Mouse (Mus musculus) neutrophil, adult 5-6 weeks (primary cell): ENCODE results near the gene Ecd. TPM values are rescaled to one million over a fixed set of nuclear protein-coding genes. Genes with fewer than 3 reads are reported as not detected.

Experiments used
- ATAC-seq: fragments of 151-379, 151-347 bp; 2 replicates; pipeline ENCODE4 v1.8.0; 2017; ENCODE audit warnings: mild to moderate bottlenecking, moderate TSS enrichment; ENCODE audit not compliant: insufficient number of reproducible peaks, poor library complexity, low FRiP score, severe bottlenecking; ENCODE audit errors: extremely low read depth
- total RNA-seq: library from RNA; stranded (forward); fragments of 200-1000 nt; gene quantifications from 2 replicates; pipeline ENCODE4 v1.2.3, GENCODE M21; 2017

Gene Ecd
- 35.0 and 35.8 TPM in 2 replicates for total RNA-seq

DNA sequence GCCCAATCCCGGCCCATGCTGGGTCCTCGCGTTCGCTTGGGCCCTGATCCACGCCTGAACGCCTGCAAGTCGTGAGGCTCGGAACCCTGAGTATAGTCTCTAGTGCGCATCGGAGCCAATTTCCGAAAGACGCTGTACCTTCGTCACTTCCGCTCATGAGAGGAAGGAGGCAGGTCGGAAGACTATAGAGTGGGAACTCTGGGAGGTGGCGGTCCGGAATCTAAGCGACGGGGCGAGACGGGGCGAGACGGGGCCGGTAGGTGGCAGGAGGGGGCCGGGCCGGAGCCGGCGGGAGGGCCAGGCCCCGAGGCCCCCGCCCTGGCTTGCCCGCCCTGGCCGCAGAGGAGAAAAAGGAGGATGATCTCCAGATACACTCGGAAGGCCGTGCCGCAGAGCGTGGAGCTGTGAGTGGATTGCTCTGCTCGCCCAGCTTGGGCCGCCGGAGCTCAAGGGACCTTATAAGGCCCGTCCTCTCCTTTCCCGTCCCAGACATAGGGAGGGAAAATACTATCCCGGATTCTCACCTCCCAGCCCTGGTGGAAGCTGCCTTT, at the start of gene Ecd, which contains the start of gene Fam149b:
Gene Ecd (minus strand): TSS at position 131 of the 551 bp plus-strand sequence.
Gene Fam149b (plus strand): TSS at position 172 of the 551 bp plus-strand sequence.
- peak; percentile 99 for ATAC-seq

DNA sequence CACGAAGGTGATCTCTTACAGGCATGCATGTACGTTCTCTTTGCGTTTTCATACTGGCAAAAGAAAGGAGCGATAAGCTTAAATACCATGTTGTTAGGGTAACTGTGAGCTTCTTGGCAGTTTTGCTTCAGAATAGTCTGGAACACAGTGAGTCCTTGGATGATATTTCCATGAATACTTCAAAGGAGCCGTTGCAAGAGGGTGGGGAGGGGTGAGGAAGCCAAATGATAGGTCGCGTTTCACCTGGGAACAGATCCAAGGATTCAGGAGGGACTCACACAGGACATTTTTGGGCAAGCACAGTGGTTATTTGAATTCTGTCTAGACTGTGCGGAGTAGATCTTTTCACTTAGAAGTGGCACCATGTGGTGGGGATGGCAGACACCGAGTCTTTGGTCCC, 49.3 kb upstream of the Ecd start:
- ATAC-seq: no peak

DNA sequence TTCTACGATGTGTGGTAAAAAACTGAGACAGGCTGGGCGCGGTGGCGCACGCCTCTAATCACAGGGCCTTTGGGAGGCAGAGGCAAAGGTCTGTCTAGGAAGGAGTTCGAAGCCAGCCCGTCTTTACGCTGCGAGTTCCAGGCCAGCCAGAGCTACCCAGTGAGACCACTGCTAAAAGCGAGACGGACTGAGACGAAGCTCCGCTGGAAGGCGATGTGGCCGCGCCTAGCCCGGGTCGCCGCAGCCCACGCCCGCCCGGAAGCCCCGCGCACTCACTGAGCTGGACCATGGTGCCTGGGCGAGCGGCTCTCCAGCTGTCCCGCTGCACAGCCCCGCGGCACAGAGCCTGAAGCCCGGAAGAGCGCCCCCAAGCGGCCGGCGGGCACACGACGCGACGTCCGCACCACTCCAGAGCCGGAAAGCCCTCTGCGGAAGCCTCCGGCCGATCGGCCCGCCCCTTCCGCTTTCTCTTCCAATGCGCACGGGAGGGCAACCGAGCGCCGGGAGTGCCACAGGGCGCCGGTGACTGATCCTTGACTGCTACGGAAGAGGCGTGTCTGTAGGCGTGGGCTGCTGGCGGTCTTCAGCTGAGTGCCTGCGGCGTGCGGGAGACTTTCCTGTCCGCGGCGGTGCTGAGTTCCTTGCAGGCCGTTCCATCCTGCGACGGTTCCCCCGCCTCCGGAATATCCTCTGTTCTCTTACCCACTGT, 45.4 kb upstream of the Ecd start, which contains the start of gene Mrps16:
Gene Mrps16 (minus strand): TSS at position 430 of the 709 bp plus-strand sequence.
- ATAC-seq: peak; percentile 94

DNA sequence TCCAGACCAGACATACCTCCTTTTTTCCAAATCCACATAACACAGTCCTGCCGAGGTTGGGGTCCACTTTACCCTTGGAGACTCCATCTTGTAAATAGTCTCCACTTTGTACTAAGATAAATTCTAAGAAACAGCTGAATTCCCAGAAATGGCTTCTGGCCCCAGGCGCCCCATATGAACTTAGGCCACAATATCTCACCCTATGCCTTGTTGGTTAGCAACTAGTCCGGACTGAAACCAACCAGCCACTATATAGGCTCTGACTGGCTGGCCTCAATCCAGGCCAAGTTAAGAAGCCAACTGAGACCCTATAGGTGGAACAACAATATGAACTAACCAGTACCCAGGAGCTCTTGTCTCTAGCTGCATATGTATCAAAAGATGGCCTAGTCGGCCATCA, 44.4 kb upstream of the Ecd start:
- ATAC-seq: no peak

DNA sequence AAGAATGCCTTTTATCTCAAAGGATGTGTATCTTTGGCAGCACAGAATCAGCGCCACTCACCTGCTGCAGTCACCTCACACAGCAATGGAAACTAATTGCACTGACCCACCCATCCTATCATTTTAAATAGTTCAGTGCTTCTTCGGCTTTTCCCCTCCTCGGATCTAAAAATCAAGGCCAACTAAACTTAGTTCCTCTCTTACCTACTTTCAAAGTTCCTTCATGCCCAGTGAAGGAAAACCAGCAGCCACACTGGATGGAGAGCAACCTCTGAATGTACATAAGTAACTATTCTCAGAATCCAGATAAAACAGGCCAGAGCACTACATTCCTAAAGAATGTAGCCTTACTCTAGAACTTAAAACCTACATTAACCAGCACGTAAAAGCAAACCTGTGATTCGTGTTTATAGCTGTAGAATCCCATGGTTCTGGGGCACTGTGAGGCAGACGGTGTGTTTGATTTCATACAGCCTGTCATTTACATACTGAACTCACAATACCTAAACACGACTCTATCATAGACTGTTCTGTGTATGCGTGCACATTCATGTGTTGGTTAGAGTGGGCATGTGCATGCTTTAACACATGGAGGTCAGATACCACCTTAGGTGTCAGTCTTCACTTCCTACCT, 41.6 kb upstream of the Ecd start:
- no peak for ATAC-seq

DNA sequence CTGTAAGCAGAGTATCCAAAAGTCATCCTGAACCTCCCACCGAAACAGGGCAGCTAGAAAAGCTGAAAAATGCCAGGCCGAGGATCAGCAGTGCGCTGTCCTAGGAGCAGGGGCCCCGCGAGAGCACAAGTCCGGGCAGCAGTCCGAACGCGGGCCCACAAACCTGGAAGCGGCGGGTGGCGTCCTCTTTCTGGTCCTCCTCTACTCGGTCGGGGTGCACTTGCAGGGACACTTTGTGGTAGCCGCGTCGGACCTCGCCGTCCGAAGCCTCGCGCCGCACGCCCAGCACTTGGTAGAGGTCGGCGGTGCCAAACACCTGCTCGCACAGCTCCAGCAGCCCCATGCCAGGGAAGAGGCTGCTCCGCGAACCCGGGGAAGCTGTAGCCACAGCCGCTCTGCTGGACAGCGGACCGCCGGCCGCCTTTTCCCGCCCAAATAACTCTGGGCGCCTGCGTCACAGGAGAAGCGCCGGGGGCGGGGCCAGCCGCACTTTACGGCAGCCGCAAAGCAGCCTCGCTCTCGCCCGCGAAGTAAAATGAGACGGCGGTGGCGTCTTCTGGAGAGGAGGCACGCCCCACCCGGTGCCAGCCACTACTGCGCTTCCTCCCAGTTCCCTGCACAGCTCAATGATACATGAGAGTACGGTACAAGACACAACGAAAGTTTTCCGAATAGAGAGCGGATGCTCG, 40.7 kb upstream of the Ecd start, which contains the start of gene Dnajc9:
Gene Dnajc9 (minus strand): TSS at position 470 of the 689 bp plus-strand sequence.
- ATAC-seq: peak; percentile 81

DNA sequence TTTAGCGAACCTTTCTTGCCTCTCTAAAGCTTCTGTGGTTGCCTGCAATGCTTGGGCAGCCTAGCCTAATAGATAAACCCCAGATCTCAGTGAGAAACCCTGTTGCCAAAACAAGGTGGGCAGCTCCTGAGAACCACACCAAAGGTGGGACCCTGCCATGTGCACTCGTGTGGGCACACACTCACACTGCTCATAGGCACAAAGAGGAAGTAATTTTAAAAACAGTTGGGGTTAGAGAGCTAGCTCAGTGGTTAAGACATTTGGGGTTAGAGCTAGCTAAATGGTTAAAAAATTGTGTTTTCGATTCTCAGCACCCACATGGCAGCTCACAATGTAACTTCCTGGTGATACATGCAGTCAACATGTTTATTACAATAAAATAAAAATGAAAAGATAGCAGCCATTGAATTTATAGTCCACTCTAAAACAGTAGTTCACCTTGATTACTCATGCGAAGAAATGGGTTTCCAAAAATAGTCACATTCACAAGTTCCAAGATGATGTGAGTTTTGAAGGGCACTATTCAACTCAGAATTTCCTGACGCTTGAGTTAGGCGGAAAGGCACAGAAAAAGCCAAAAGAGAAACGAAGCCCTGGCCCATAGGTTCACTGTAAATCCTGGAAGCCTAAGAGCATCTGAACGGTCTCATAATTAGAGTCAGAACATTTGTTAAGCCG, 32.0 kb upstream of the Ecd start:
- peak; percentile 71 for ATAC-seq

DNA sequence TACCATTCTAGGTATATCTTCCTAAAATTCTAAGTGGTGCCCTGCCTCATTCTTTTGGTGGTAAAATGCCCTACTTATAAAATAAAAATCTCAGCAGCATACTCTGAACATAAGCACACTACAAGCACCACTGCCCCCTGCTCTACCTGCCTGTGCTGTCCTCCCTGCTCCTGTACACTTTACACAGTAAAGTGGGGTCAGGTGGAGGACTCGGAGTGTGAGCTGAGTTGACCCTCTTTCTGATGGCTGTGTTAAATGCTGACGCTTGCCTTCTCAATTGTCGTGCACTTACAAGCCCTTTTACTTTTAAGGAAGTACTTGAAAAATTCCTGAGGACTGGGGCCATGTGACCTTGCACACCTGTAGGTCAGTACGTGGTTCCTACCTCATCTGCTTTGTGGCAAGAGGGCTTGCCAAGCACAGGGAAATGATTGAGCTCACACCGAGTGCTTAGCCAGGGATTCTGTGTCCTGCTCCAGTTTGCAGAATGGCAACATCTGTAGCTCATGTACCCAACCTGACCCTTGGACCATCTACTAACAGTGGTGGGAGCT, 31.2 kb upstream of the Ecd start:
- no peak for ATAC-seq

DNA sequence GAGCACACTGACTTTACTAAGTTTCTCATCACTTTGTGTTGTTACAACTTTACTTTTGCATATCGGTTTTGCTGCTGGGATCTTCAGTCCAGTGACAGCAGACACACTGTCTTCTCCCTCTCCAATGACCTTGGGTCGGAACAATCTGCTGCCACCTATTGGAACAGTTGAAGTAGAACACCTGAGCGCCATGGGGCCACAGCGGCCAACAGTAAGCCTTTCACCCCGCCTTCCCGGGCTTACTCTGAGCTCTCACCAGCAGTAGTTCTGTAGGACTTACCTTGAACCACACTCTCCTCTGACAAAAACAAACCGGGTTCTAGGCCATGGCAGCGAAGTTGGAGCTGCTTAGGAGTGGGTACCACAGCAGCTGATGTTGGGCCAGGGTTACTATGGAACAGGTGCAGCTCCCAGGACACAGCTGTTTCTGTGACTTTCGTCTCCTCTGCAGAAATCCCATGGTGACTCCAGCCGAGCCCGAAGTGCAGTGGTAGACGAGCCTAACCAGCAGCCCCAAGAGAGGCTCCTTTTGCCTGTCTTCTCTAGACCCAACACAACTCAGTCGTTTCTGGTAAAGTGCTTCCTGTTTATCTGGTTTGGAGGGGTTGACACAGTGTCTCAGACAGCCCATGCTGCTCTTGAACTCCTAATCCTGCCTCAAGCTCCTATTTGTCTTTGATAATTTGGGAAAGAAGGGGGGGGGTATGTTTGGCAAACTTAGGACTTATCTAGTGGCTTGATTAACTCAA, 30.6 kb upstream of the Ecd start:
- ATAC-seq: peak; percentile 86

DNA sequence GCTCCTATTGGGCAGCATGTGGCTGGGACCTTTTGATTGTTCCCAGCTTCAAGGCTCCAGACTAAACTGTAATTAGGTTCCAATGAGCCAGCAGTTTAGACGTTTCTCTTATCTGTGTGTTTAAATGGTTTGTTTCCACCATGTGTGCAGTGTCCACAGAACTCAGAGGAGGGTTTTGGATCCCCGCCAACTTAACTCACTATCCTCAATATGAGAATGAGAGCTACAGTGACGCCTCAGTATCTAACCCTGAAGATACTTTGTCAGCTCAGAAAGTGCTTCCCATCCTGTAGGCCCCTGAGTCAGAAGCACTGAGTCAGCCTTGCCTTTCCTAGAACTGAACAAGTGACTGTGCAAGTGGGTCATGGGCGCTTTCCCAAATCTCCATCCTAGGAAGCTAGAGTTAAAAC, 29.2 kb upstream of the Ecd start:
- no peak for ATAC-seq

DNA sequence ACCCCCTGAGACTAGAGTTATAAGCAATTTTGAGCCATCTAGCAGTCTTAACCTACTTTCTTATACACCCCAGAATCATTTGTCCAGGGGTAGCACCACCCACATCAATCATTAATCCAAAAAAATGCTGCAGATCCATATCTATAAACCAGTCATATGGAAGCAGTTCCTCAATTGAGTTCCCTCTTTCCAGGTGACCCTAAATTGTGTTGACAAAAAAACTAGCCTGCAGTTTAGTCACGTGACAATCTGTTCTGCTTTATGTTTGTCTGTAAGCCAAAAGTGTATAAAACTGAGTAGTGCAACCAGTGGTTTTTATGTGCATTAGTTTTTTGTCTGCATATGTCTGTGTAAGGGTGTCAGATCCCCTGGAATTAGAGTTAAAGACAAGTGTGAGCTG, 23.9 kb upstream of the Ecd start:
- ATAC-seq: no peak

DNA sequence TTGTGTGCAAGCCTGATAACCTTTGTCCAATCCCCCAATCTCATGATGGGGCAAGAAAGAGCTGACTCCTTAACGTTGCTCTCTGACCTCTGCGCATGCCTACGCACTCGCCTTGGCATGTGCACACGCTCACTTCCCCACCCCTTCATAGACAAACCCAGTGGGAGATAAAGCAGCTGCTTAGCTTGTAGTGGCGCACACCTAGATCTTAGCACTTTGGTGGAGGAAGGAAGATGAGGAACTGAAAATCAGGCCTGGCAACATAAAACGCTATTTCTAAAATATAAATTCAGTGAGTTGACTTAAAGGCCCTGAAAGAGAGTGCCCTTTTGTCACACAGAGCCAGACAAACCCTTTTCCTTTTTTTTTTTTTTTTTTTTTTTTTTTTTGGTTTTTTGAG, 22.9 kb upstream of the Ecd start:
- peak; percentile 95 for ATAC-seq

DNA sequence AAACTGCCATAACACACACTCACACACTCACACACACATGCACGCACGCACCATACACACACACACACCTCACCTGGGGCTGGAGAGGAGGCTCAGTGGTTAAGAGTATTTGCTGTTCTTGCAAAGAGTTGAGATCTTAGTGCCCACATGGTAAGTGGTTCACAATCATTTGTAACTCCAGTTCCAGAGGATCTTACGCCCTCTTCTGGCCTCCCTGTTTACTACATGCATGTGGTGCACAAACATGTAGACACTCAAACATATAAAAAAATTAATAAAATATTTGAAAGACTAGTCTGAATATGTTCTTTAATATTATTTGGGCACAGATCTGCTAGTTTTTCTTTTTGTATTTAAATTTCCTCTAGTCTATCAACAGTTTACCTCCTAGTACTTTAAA, 20.4 kb upstream of the Ecd start:
- ATAC-seq: no peak

DNA sequence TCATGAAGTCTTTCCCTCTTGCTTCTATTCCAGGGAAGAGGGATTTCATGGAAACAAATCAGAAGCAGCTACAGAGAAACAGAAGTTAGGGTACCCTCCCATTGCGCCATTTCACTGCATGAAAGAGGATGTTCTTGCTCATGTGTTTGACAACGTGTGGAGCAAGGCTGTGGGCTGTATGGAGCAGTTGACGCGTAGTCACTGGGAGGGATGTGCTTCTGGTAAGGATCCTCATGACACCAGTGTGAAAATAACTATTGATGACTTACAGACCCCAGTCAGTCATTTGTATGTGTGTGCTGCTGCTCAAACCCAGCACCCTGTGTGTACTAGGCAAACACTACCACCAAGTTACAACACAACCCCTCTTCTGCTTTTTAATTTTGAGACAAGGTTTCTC, 15.3 kb upstream of the Ecd start:
- ATAC-seq: peak; percentile 84

DNA sequence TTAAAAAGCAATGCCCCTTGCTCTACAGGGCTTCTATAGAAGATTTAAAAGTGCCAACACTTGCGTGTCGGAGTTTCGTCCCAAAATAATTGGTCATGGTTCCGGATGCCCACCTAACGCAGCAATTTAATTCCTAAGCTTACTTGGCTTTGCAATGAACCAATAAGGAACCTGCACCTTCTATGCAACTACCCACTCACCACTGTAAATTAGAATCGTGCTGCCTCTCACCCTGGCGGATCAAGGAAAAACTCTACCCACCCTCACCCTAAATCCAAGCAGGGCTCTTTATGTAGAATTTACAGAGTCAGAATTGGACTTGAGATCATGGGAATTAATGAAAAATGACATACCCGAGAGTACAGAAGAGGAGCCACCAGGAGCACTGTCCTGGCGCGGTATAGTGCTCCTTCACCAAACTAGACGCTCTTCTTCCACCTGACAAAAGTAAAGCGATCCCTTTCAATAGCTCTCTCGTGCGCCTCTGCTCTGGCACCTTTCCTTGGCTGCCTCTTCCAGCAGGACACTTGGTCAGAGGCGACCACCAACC, 405 bp downstream of the Ecd start:
- ATAC-seq: no peak

DNA sequence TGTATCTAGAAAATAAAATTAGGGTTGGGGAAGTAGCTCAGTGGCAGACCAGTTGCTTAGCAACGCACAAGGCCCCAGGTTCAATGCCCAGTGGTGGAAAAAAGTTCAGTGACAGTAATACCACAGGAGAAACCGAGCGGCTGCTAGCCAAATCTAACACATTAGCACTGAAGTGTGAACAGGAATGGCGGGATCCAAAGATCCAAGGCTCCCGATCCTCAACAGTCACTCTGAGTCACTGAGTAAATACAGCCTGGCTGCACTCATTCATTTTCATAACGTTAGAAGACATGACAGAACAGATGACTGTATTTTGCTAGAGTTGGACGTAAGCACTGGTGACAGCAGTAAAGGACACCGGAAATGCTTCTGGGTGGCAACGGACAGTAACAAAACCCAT, 2.0 kb downstream of the Ecd start:
- ATAC-seq: no peak

DNA sequence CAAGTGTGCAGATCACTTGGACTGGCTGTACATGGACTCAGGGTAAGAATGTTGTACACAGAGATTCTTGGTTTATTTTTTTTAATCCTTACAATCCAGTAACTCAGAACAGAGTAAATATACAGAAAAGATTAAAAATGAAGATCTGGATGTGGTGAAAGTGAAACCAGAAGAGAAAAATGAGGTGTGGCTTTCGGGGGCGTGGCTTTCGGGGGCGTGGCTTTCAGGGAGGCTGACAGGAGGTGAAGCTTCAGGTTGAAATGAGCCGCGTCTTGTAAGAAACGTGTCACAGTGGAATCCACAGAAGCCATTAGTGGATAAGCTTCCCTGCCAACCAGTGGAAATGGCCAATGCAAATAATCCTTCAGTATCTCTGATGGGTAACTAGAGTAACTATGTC, 7.1 kb downstream of the Ecd start:
- ATAC-seq: no peak

DNA sequence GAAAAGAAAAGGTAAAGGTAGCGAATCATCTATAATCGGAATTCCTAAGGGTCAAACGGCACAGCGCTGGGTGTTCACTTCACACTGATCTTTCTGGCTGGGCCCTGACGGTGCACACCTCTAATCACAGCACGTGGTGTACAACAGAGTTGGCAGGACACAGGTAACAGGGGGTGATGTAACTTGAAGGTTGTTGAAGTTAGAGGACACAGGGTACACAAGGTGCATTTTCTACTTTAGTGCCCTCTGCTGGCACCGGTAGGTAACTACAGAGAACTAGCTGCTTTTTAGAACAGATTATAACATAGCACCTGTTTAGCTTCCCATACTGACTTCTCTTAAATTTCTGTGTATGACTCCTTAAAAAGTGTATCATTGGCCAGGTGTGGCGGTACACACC, 7.8 kb downstream of the Ecd start:
- peak; percentile 66; the same call in 1 of the 2 replicates for ATAC-seq
